Mouse (Mus musculus) right cerebral cortex, postnatal 25 days (tissue): ENCODE measurements around the gene Ethe1.

ENCODE experiments used
- DNase-seq: peaks from one replicate; pipeline ENCODE4 v3.0.0; 2022

The Ethe1 gene

DNA sequence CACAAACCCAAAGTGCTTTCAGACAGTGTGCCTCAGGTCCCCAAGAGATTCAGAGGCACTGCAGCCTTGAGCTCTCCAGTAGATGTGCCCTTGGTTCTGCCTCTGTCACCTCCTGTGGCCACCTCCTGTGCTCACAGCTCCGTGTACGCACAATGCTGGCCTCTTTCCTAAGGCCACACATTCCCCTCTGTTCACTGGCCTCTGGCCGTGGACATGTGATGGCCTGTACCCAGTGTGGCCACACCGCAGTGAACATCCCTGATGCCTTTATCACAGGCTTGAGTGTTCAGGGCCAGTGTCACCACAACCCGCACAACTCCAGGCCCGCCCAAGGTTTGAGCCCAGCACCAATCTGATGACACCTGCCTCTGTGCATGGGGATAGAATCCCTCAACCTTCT lies 2.5 kb upstream of the Ethe1 start:
- DNase-seq: no peak

- no peak for DNase-seq
Measured at GRCm38 (mm10) chr7:24585995-24586394, 1.3 kb upstream of the Ethe1 start.

- DNase-seq: no peak
Measured at GRCm38 (mm10) chr7:24586828-24587227, 515 bp upstream of the Ethe1 start.

GRCm38 (mm10) chr7:24588336-24588735 lies 993 bp downstream of the Ethe1 start:
- DNase-seq: no peak

DNA sequence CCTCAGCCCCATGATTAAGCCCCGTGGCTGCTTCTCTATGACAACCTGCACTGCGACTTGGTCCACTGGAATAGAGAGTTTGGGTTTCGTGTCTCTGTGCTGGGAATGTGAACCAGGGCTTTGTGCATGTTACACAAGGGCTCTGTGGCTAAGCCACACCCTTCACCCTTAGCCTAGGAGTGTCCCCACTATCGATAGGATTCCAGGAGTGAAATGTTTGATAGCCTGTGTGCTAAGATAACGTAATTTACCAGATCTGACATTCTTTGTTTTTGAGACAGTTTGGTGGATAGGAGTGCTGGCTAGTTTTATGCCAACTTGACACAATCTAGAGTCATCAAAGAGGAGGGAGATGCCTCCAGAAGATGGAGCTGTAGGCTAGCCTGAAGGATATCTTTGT lies 4.4 kb downstream of the Ethe1 start:
- DNase-seq: no peak

DNA sequence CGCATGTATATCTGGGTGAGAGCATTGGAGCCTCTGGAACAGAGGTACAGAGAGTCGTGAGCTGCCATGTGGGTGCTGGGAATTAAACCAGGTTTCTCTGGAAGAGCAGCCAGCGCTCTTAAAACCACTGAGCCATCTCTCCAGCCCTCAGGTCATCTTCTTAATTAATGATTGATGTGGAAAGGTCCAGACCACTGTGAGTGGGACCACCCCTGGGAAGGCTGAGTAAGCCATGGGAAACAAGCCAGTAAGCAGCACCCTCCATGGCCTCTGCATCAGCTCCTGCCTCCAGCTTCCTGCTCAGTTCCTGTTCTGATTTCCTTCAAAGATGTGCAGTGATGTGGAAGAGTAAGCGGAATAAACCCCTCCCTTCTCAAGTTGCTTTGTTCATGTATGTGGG lies 4.8 kb downstream of the Ethe1 start:
- DNase-seq: no peak

GRCm38 (mm10) chr7:24592781-24593180 lies 5.4 kb downstream of the Ethe1 start:
- no peak for DNase-seq

DNA sequence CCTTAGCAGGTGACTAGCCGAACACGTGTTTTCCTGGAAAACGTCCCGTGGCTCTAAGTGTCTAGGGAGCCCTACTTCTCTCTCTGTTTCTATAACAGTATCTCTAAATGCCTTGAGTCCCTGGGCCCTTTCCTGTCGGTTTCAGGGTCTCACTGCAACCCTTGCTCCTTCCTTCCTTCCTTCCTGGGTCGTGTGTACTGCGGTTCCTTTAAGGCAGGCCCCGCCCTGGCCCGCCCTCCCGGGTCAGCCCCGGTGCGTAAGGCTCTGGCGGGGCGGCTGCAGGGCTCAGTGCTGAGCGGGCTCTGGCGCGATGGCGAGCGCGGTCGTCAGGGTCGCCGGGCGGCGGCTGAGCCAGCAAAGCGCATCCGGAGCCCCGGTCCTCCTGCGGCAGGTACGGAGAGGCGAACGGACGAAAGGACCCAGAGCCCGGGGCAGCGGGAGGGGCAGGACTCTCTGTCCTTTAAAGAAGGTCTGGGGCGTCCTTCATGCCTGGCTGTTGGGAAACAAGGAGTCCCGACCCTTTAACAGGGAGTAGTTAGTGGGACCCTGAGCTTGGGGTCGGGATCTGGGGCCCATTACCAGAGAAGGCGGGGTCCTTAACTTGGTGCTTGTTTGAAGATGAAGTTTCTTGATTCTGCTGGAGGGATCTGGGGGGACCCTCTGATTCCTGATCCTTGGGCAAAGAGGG lies 6.4 kb downstream of the Ethe1 start:
- peak; percentile 69 for DNase-seq

DNA sequence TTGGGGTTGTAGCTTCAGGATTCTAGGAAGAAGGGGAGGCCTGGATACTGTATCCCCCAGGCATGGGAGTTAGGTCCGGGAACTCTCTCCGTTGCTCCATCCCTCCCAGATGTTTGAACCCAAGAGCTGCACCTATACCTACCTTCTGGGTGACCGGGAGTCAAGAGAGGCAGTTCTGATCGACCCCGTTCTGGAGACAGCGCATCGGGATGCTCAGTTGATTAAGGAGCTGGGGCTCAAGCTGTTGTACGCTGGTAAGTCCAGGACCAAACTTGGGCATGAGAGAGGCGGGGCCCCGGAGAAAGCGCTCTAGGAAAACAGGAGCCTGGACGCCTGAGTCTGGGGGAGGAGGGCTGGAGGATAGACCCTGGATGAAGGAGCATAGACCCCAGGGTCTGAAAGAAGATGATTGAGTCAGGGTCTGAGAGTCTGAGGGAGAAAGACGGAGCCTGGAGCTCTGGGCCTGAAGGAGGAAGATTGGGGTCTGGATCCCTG lies 7.0 kb downstream of the Ethe1 start:
- no peak for DNase-seq

GRCm38 (mm10) chr7:24595464-24595863 lies 8.1 kb downstream of the Ethe1 start:
- no peak for DNase-seq

- no peak for DNase-seq
Measured at GRCm38 (mm10) chr7:24598121-24598520, 10.8 kb downstream of the Ethe1 start.

GRCm38 (mm10) chr7:24599211-24600067 lies 12.1 kb downstream of the Ethe1 start:
- DNase-seq: no peak

DNA sequence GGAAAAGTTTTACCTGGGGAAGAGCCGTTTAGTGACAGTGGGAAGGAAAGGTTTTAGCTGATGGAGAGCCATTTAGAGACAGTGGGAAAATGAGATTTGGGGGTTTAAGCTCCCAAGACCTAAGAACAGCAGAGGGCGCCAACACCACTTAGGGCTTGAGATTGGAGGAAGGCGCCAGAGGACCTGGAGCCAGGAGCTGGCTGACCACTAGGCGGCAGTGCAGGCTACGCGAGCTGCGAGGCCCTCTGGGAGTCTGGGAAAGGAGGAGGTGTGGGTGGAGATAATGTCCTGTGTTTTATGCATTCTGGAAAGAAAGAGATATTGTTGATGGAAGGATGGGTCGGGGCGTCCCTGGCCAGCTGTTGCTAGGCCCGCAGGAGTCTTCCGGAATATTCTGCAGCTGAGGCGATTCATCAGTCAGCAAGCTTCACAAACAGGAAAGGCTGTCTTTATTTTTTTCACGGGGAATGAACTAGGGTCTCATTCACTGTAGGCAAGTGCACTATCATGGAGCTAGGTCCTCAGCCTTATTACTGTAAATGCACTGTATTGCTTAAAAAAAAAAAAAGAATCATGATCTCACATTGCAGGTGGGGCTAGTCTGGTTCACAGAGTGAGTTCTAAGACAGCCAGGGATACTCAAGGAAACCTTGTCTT lies 13.7 kb downstream of the Ethe1 start:
- peak; percentile 94 for DNase-seq

- no peak for DNase-seq
Measured at GRCm38 (mm10) chr7:24605561-24605960, 18.2 kb downstream of the Ethe1 start.

DNA sequence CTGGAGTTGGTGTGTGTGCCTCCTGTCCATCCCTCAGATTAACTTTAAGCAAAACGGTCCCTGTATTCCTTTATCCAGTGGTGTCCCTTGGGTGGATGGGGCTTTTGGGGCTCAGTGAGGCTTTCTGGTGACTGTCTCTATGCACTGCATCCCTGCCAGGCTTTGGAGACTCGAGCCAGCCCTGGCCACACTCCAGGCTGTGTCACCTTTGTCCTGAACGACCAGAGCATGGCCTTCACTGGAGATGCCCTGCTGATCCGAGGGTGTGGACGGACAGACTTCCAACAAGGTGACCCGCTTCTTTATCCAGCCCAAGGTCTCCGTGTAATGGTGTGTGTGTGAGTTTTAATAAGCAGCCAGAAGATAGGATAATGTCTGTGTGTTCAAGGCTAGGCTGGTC lies 18.7 kb downstream of the Ethe1 start:
- DNase-seq: no peak

DNA sequence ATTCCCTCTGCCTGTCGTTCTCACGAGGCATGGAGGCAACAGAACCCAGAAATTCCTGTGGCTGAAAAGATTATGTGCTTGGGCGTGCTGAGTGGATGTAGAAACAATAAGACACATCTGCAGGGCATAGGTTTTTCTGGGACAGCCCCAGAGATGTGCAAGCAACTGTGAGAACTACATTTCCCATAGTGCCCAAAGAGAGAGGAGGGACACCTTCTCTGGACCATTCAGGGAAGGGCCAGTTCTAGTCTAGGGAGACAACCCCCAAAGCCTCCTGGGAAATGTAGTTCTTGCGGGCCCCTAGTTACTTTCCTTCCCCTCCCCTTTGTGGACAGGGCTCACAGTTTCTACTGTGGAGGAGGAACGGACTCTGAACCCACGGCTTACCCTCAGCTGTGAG lies 20.7 kb downstream of the Ethe1 start:
- no peak for DNase-seq

- DNase-seq: no peak
Measured at GRCm38 (mm10) chr7:24608561-24608960, 21.2 kb downstream of the Ethe1 start.

- no peak for DNase-seq
Measured at GRCm38 (mm10) chr7:24610144-24610878, 23.0 kb downstream of the Ethe1 start, which contains the start of gene Phldb3. Gene Phldb3, plus strand, starts transcription at chr7:24610763.

GRCm38 (mm10) chr7:24610879-24611494 lies 23.6 kb downstream of the Ethe1 start:
- peak; percentile 30 for DNase-seq

DNA sequence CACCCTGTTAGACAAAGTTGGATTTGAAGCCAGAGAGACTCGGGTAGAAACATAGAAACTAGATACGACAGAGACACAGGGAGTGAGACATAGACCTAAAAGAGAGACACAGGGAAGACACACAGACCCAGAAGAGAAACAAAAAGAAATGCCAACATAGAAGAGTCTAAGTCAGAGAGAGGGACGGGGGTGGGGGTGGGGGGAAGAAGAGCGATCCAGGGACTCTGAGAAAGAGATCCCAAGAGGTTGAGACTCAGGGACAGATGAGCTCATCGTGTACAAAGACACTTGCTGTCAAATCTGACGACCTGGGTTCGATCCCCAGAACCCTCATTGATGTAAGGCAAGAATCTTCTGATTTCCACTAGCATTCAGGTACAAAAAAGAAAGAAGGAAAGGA lies 24.4 kb downstream of the Ethe1 start:
- no peak for DNase-seq

GRCm38 (mm10) chr7:24612308-24612910 lies 25.1 kb downstream of the Ethe1 start:
- DNase-seq: no peak

- DNase-seq: no peak
Measured at GRCm38 (mm10) chr7:24614816-24615215, 27.5 kb downstream of the Ethe1 start.
